Mouse (Mus musculus) natural killer cell, adult 2 months (primary cell): ENCODE measurements around the gene Rabggta.

Source experiments
- DNase-seq, 2 experiments: peaks; one replicate each; pipeline ENCODE4 v3.0.0; 2022; ENCODE audit warnings: low spot score in 2 of 2

The Rabggta gene

DNA sequence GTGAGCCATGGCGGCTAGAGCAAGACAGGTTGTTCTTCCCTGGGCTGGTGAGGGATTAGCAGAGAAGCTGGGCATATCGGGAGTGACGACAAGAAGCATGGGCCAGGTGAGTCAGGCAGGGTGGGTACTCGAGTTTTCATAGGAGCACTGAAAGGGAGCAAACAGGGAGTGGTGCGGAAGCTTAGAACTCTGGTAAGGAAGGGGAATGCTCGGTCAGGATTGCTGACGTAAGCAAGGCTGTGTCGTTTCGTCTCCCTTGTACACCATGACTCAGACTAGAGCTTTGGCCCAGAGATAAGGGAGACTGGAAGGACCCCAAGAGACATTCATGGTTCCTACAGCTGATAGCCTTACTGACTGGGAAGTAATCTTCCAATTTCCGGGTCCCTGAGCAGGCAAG is 11.8 kb upstream of the Rabggta start:
- DNase-seq, result no peak

DNA sequence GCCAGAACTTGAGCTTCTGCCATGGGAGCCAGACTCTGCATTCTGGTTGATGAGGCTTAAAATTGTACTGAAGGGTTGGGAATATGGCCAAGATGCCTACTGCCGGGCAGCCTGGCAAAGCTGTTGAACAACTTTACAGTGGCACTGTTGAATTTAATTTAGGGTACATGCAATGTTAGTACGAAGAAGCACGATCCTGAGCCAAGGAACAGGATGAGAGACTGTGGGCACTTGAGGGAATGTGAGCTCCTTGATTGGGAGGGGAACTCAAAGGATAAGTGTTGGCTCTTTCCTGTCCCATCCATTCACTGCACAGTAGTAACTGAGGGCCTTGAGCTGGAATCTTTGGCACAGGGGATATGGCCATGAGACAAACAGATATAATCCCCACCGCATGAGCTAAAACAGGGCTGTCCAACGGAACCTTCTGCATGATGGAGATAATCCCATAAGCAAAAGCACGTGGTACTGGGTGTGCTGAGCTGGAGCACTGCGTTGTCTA is 8.5 kb upstream of the Rabggta start:
- no peak for DNase-seq

DNA sequence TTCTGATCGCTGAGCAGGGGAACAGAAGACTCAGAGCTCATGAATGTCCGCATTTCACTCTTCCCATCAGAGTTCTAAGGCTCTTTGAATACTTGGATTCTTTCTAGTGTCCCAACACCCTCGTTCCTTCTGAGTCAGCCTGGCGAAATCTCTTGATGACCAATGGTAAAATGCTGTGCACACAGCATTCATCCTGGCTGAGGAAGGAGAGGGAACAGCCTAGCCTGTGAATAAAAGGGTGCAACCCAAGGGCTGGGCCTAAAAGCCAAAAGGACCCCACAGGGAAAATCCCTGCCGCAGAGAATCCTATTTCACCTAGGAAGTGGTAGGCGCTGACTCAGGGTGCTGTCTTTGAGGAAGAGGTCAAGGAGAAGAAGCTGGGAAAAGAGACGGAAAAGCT is 8.1 kb upstream of the Rabggta start:
- no peak for DNase-seq

DNA sequence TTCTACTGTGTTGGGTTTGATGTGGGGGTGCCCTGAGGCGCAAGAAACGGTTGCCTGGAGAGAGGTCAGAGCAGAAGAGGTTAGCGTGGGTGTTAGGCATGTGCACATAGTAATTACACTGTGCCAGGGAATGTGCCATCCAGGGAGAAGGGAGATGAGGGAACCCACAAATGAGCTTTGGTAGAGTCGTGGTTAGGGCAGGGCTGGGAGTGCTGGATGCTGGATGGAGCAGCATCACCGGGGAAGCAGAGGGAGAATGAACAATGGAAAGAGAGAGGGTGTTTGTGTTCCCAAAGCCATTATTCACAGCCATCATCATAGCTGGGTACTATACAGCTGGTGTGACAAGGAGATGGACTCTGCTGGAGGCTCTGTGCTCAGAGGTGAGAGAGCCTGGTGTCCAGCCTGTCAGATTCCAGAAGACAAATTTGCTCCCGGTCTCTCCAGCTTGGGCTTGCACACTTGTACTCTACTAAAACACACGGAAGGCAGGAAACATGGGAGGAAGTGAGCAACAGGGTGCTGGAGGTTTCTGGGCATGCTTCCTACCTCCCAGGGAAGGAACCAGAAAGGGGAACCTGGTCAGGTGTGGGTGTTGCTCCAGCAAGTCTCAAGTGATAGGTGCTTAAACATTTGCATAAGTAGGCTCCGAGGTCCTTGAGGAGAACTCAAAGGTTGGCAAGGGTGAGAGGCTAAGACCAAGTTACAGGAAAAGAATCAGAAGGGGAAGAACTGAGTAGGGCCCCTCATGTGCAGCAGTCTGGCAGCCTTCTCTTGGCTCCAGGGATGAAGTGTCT is 6.0 kb upstream of the Rabggta start:
- no peak for DNase-seq

DNA sequence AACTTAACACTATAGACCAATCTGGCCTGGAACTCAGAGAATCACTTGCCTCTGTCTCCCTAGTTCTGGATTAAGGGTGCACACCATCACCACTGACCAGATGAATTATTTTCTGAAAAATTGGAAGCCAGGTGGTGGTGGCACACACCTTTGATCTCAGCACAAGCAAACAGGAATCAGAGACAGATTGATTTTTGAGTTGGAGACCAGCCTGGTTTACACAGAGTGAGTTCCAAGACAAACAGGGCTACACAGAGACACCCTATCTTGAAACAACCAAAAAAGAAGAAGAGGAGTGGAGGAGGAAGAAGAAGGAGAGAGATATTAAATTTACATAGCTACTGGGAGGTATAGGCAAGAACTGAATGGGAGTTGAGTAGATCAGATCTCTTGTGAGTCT is 4.2 kb upstream of the Rabggta start:
- DNase-seq, result no peak

DNA sequence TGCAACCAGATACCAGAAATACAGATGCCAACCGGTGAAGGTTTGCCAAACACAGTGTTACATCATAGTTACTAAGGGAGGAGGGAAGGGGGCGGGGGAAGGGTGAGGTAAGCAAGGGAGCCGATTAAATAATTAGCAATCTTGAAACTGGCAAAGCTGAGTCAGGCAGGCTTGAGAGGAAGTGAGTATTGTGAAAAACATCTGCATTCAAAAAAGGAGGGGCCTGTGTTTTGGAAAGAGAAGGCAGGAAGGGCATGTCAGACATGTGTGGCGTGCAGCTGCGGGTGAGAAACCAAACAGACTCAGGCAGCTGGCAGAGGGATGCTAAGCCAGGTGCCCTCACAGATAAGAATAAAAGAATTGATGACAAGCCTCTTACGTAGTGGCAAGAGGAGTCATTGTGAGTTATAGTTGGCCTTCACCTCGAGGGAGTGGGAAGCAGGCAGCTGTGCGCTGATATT is 2.4 kb upstream of the Rabggta start:
- peak; percentile 85 to 88 for DNase-seq

DNA sequence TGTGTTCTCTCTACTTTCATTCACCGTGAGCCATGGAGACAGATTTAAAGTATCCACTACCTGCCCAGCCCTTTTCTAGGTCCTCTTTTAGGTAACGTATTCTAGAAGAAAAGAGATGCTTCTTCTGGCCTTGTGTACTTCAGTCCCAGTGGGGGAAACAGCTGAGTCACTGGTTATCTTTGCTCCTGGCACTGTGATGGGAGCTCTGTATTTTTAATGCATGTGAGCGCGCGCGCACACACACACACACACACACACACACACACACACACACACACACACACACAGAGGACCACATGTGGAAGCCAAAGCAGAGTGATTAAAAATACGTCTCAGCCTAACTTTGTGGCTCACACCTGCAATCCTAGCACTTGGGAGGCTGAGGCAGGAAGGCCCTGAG is 1.4 kb upstream of the Rabggta start:
- no peak for DNase-seq

DNA sequence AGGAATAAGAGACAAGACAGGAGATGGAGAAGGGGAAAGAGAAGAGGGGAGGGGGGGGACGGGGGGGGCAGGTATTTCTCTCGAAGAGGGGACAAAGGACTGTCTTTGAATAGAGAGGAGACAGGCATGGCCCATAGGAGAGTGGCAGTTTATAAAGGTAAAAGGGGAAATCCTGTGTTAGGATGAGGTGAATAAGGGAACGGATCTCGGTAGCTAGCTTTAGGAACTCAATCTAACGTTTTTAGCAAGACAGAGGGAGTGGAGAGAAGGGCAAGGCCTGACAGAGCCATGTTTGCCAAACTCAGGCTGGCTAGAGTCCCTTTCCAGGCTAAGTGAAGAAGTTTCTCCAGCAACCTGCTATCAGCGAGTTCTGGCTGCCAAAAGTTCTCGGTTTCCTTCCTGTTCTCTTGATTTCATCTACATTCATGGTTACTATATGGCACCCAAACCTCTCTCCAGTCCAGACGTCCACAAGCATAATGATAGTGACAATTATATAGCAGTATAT is 429 bp upstream of the Rabggta start:
- DNase-seq, result no peak

DNA sequence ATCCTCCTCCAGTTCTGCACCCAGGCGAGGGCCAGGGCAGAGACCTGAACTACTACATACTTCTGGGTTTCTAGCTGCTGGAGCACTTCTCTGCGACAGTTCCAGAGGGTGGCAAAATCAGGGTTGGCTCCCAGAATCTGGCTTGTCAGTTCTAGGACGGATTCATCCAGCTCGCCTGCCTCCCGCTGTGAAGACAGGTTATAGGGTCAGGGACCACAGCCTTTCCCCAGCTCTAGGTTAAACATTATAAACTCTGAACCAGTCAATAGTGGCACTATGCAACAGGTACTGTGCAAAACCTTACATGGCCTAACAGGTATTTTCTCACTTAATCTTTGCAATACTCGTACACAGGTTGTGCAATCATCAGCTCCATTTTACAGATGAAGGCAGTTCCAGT is 987 bp downstream of the Rabggta start:
- no peak for DNase-seq

DNA sequence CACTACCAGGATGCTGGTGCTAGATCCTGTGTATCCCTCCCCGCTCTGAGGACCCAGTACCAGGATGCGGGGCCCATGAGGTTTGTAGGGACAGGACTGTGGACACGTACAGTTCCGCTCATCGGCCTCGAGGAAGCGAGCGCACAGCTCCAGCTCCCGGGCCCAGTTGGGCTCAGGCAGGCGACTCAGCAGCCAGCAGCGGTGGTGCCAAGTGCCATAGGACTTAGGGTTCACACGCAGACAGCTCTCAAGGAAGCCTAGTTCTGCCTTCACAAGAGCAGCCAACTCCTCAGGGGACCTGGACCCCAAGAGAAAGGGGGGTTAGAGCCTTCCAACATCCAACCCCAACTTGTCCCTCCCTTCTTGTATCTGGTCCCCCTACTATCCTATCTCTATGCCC is 1.4 kb downstream of the Rabggta start:
- no peak for DNase-seq

DNA sequence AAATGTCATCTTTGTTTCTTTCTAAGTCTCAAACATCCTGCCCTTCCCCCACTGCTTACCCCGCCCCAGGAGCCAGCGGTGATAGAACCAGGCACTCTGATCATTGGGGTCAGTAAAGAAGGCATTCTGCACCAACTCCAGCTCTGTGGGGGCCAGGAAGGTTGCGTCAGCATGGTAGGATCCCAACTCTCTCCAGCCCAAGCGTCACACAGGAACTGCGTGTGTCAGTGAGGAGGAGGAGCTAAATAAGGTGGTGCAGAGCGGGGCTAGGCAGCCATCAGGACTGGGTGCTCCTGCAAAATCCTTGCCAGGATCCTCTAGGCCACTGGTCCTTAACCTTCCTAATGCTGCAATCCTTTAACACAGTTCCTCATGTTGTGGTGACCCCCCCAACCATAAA is 2.3 kb downstream of the Rabggta start:
- DNase-seq, result no peak

DNA sequence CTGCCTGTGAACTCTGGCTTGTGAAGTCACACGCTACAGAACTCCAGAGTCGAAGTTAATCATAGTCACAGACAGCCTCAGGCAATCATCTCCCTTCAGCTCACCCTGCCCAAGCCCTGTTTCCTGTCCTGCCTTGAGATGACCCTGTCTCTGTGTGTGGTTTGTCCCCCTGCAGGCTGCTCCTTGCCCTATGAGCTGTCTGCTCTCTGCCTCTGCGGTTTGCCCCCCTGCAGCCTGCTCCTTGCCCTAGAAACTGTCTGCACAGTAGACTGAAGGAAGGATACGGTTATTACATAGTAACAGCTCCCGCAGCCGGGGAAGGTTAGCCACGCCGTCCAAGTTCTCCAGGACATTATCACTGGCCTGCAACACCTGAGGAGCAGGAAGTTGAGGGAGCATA is 5.2 kb downstream of the Rabggta start:
- no peak for DNase-seq

DNA sequence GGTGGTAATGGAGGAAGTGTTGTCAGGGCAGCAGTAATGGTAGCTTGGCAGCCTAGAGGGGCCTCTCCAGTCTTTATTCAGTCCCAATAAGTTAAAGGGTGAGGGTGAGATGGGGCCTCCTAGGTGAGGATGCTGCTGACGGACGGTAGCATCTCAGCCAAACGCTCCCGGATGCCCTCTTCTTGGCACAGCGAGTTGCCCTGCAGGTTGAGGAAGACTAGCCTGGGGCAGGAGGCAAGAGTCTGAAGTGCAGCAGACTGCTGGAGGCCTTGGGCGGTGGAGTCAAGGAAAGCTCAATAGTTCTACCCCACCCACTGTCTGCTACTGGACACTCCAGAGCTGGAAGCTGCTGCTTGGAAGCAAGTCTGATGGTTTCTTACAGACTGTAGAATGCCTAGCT is 5.8 kb downstream of the Rabggta start:
- no peak for DNase-seq

DNA sequence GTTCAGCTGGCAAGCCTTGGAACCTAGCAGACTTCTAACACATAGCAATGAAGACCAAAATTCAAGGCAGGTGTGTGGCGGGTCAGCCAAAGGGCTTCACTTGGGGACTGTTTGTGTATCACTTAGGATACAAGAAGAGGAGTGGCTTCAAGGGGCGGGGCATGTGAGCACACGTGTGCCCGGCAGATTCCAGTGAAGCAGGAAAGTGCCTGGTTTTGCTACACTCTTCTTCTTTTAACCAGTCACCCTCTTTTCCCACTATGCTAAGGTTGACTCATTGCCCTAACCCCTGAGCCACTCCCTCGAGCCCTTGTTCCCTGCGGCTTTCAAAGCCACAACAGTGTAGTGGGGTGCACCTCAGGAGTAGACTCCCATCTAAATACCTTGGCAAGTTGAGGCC is 7.2 kb downstream of the Rabggta start:
- no peak for DNase-seq

DNA sequence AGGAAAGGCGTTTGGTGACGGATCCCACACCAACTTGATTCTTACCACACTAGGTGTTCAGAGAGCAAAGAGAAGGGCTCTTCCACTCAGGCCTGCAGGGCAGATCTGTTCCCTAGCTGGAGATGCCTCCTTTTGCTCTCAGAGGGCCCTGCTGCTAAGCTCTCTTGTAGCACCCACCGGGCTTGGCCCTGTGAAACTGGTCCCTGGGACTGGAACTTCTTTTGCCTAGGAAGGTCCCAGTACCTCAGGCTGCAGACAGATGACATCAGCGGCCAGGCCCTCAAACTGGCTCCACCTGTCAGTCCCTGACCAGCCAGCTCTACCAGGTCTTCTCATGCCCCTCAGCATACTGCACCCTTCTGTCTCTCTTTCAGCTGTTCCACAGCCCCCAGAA is 8.3 kb downstream of the Rabggta start, which contains the start of gene Tgm1:
TSS of gene Tgm1 (minus strand) at position 198 of the 394 bp plus-strand sequence.
- DNase-seq, result no peak

DNA sequence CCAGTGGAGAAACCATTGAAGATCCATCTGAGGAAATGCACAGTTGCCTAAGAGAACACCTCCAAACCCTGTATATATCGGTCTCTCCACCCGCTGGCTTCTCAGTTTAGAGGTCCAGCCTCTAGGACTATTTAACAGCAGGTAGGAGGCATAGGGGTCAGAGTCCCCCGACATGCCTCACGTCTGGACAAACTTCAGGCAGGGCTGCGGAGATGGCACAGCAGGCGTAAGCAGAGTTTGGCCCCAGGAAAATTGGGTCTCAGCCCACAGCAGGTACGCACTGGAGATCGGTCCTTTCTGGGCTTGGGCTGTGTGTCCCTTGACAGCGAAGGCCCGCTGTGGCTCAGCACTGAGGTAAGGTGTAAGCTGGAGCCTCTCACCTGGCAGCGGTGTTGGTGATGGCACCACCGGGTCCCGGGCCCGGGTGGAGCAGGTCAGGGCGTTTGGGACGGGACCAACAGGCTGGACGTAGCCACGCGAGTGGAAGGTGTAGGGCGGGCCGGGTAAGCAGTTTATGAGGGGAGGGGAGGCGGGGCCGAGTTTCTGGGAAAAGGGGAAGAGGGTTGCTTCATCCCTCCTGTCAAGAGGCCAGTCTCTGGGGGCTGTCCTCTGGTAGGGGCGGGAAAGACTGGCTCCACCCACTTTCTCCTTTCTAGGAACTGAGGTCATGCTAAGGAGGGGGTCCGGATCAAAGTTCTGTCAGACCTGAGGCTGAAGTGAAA is 8.9 kb downstream of the Rabggta start:
- no peak for DNase-seq

DNA sequence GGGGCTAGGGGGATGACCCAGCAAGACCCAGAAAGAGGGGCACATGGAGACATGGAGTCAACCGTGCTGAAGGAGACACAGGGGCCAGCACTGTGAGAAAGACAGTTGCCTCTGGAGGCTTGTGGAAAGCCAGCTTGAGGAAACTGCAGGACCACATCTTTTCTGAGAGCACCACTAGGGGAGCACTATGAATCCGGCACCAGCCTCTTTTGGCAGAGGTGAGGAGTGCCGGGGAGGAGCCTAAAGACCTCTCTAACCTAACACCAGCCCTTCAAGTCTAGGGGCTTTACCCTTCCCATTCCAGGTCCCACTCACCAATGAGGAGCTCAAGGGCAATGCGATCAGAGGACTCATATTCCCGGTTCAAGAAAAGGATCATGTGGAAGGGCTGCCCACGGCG is 10.3 kb downstream of the Rabggta start:
- no peak for DNase-seq

DNA sequence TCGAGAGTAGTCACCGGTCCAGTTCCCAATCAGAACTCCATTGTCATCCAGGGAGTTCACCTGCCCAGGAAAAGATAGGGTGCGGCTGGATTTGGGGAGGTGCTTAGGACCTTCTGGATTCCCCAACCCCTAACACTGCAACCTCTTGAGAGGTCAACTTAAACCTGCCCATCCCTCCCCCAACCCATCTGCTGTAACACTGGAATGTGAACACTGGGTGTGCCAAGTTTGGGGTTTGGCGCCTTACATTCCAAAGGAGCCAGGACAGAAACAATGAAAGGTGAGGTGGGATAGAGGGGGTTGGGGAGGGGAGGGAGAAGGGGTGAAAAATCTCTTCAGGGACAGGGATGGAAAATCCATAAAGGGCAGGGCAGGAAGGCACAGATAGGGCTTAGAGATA is 12.6 kb downstream of the Rabggta start:
- DNase-seq, result no peak

DNA sequence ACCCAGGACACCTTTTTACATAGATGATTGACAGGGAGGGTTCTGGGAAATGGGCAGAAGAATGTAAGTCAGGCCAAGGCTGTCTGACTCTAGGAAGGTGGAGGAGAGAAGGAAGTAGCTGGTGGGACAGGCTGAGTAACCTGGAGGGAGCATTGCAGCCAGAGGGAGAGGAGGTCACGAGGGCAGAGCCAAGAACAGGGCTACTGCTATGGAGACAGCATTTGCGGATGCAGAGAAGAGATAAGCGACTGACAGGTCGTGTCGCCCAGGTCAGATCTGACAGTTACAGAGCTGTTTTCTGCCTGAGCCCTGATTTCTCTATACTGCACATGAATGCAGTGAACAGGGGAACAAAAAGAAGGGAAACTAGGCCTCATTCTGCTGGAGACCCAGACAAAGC is 14.7 kb downstream of the Rabggta start:
- no peak for DNase-seq

DNA sequence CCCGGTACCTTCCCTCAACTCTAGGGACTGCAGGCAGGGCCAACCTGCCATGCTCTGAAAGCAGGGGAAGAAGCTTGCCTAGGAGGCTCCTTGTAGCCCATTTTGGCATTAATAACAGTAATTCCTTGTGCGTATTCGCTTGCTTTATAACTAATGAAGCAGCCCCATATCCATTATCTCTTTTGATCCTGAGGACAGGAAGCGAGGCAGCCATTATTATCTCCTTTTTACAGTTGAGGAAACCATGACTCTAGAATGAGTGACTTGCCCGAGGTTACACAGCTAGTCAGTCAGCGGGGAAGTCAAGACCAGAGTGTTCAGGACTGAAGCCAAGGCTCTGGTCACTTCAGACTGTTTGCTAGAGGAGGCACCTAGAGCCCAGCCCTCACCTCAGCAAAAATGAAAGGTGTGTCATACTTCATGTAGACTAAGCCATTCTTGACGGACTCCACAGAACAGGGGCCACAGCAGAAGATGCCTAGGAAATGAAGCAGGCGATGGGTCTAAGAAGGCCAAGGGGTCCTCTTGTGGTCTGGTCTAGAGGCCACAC is 15.9 kb downstream of the Rabggta start:
- DNase-seq, result no peak

DNA sequence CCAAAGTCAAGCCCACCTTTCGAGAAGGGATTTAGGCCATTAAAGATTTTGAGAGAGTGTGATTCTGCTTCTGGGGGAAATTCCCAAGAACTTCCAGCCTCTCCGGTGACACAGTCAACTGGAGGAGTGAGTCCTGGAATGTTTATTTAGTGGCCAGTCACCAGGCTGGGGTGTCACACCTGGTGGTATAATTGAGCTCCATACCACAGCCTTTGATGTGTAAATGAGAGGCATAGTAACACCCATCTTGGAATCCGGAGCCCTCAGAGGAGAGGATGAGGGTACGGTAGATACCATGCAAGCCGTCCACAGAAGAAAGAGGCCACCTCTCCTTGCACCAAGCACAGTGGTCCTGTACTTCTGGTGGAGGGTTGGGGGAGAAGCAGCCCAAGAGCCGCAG is 19.3 kb downstream of the Rabggta start:
- no peak for DNase-seq

DNA sequence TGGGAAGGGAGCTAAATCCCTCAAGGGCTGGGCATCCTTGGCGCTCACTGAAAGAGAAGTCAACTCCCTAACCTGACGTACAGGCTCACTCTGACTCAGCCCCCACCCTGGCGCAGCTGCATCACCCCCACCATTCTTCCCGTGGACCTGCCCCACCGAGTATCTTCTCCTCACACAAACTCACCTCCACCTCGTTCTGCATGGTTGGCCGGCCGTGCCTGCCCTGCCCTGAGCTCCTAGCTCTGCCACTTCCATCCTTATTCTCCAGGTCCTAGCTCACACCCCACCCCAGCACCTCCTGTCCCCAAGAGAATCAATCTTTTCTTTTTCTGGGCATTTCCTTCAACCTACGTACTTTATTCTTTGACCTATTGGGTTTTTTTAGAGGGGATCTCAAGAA is 20.9 kb downstream of the Rabggta start:
- DNase-seq, result no peak

DNA sequence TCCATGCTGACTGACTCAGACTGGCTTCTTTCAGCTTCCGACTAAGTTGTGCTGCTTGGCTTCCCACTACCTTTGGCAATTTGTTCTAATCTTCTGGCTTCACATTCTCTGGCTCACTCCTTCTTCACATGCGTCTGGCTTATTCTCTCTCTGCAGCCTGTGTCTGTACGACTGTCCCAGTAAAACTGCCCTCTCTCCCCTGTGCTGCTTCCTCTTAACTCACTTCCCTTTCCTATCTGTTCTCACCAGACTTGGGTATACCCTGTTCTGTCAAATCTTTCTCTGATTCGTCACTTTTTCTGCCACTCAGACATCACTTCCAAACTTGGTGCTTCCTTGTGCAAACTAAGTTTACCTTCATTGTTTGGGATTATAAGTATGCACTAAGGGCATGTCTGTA is 24.8 kb downstream of the Rabggta start:
- no peak for DNase-seq
